Mouse (Mus musculus) effector memory CD4-positive, alpha-beta T cell, adult 5 months (primary cell): ENCODE results near the gene Slc10a2. TPM values are rescaled to one million over a fixed set of nuclear protein-coding genes. Genes with fewer than 3 reads are reported as not detected.

Experiments
- polyA plus RNA-seq: library from polyadenylated mRNA; unstranded; fragments of 100-300 nt; shearing (Covaris generic); gene quantifications from one replicate; pipeline ENCODE4 v1.2.1, GENCODE M21; 2017

Gene Slc10a2
- not detected for polyA plus RNA-seq

GRCm38 (mm10) chr8:5105186-5105585, at the start of gene Slc10a2:
Gene Slc10a2 (minus strand): TSS chr8:5105351.

